Mouse (Mus musculus): ENCODE data around the gene Ddx50. TPM values are rescaled to one million over a fixed set of nuclear protein-coding genes. Genes with fewer than 3 reads are reported as not detected.
"Not testable (repeated sequence)": the region's sequence is repeated elsewhere in the genome, so short reads cannot be mapped to it uniquely, and the experiment has no call there.

Ddx50 gene
- polyA plus RNA-seq, 1 experiment from 2014 or later, result 177 TPM

DNA sequence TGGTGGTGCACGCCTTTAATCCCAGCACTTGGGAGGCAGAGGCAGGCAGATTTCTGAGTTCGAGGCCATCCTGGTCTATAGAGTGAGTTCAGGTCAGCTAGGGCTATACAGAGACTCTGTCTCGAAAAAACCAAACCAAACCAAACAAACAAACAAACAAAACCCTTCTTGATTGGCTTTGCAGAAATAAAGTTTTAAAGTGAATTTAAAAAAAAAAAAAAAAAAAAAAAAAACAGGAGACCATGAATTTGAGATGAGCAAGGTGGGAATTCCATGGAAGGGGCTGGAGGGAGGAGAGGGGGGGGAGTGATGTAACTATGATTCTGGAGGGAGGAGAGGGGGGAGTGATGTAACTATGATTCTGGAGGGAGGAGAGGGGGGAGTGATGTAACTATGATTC lies 51.7 kb downstream of the Ddx50 start:
- H3K4me3 ChIP-seq; H3K27ac ChIP-seq; H3K27me3 ChIP-seq; ATAC-seq (ENCODE audit: low FRiP score, low read depth); H3K9me3 ChIP-seq; H3K9ac ChIP-seq; H3K4me2 ChIP-seq (replicated peaks): not testable (repeated sequence)
- 97% methylated on average over 3 of the region's 3 CpGs for WGBS
- peaks cover 16% of the 10 kb centered on the region for H3K4me1 ChIP-seq
- H3K36me3 ChIP-seq, result peaks cover 36% of the 10 kb centered on the region

DNA sequence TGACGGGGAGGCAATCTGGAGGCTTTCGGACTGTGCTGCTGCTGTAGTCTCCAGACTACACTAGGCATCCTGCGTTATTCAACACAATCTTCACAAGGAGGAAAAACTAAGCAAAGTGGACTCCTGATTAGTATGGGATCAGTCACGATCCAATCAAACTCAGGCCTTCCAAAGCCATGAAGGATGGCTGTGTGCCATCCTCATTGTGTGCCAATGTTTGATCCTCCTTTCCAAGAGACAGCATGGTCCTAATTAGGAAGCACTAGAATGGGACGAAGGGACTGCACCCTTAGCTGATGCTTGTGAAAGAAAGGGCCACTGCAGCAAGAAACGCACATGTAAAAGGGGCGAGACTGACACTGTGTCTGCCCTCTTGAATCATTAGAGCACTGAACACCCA lies 58.5 kb downstream of the Ddx50 start:
- H3K27ac ChIP-seq, result no peak overlapping the region
- no peak overlapping the region for H3K9ac ChIP-seq
- no peak overlapping the region for H3K4me2 ChIP-seq (replicated peaks)
- no peak for ATAC-seq (ENCODE audit: low FRiP score, low read depth)
- no peaks in the 10 kb centered on the region for H3K9me3 ChIP-seq
- peaks cover 88% of the 10 kb centered on the region for H3K36me3 ChIP-seq
- H3K4me3 ChIP-seq, result no peak overlapping the region
- no peaks in the 10 kb centered on the region for H3K4me1 ChIP-seq
- 93% methylated on average over 7 of the region's 7 CpGs for WGBS
- no peaks in the 10 kb centered on the region for H3K27me3 ChIP-seq

DNA sequence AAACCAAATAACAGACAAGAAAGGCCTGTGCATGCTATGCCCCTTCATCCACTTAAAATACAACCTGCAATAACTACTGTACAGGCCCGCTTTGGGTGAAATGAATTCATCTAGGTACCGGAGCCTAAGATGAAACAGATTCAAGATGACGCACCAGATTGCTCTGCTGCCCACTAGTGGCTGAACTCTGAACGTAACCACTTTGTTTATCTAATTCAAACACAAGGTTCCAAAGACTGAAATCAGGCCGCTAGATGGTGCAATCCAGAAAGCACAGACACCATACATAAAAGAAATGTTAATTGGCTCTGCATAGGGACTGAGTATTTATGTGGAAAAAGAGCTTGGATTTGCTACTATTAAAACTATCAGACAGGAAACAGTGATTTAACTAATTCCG lies 60.8 kb downstream of the Ddx50 start:
- WGBS, result 45% methylated on average over 6 of the region's 6 CpGs
- H3K9me3 ChIP-seq, result no peaks in the 10 kb centered on the region
- ATAC-seq (ENCODE audit: low FRiP score, low read depth), result peak; percentile 8; the same call in 1 of the 2 replicates

GRCm38 (mm10) chr10:62588616-62589015 lies 62.4 kb downstream of the Ddx50 start:
- 66% methylated on average over 4 of the region's 4 CpGs for WGBS
- H3K27me3 ChIP-seq, result no peaks in the 10 kb centered on the region
- peaks cover 98% of the 10 kb centered on the region for H3K36me3 ChIP-seq
- H3K4me1 ChIP-seq, result no peaks in the 10 kb centered on the region
- no peak overlapping the region for H3K9ac ChIP-seq
- H3K9me3 ChIP-seq, result no peaks in the 10 kb centered on the region
- no peak; the same call in 1 of the 2 replicates for ATAC-seq (ENCODE audit: low FRiP score, low read depth)
- no peak overlapping the region for H3K4me2 ChIP-seq (replicated peaks)
- H3K27ac ChIP-seq, result no peak overlapping the region
- H3K4me3 ChIP-seq, result no peak overlapping the region

More for the DNA sequence above, 60.8 kb downstream of the Ddx50 start:
- H3K36me3 ChIP-seq, result peaks cover 94% of the 10 kb centered on the region
- H3K4me2 ChIP-seq (replicated peaks), result no peak overlapping the region
- no peaks in the 10 kb centered on the region for H3K4me1 ChIP-seq
- no peak overlapping the region for H3K27ac ChIP-seq
- no peaks in the 10 kb centered on the region for H3K27me3 ChIP-seq
- no peak overlapping the region for H3K4me3 ChIP-seq
- H3K9ac ChIP-seq, result no peak overlapping the region

GRCm38 (mm10) chr10:62583245-62583644 lies 67.8 kb downstream of the Ddx50 start:
- 91% methylated on average over 1 of the region's 1 CpGs for WGBS
- peaks cover 3% of the 10 kb centered on the region; the same call in 1 of the 2 replicates for H3K4me1 ChIP-seq
- H3K9me3 ChIP-seq, result no peaks in the 10 kb centered on the region
- no peak overlapping the region for H3K4me2 ChIP-seq (replicated peaks)
- no peak overlapping the region for H3K9ac ChIP-seq
- H3K36me3 ChIP-seq, result peaks cover 85% of the 10 kb centered on the region
- no peak overlapping the region for H3K27ac ChIP-seq
- no peak for ATAC-seq (ENCODE audit: low FRiP score, low read depth)
- no peaks in the 10 kb centered on the region for H3K27me3 ChIP-seq
- no peak overlapping the region for H3K4me3 ChIP-seq

DNA sequence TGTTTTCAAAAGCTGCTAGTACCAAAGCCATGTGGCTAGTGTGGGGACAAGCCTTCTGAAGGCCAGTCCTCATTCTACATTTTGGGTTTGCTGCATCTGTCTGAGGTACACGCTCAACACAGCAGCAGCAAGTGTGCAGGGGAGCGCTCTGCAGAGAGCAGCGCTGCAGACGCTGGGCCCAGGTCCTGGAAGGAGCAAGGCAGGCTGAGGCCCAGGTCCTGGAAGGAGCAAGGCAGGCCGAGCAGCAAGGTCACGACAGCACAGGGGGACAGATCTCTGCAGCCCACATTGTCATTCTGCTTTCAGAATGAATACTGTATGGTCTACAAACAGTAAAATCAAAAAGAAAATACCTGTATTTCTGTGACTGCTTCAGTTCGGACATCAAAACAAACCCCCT lies 68.3 kb downstream of the Ddx50 start:
- no peaks in the 10 kb centered on the region for H3K9me3 ChIP-seq
- H3K4me2 ChIP-seq (replicated peaks), result no peak overlapping the region
- peaks cover 4% of the 10 kb centered on the region for H3K4me1 ChIP-seq
- no peak overlapping the region for H3K4me3 ChIP-seq
- H3K27me3 ChIP-seq, result no peaks in the 10 kb centered on the region
- peaks cover 79% of the 10 kb centered on the region for H3K36me3 ChIP-seq
- no peak overlapping the region for H3K27ac ChIP-seq
- WGBS, result 84% methylated on average over 7 of the region's 7 CpGs
- no peak for ATAC-seq (ENCODE audit: low FRiP score, low read depth)
- no peak overlapping the region for H3K9ac ChIP-seq

DNA sequence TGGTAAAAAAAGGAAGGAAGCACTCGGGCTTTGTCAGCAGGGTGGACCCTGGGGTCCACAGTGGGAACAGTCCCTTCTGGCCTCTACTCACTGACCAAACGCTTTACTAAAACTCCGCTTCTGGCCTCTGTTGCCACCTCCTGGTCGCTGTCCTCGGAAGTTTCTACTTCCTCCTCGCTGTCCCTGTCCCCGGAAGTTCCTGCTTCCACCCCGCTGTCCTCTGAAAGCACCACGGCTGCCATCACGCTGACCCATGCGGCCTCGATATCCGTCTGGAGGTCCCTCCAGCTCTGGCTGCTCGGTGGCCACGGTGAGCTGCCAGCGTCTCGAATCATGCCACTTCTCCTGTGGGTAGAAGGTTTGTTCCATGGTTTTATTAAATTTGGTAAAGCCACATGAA lies 68.8 kb downstream of the Ddx50 start:
- H3K9me3 ChIP-seq, result no peaks in the 10 kb centered on the region
- H3K27me3 ChIP-seq, result no peaks in the 10 kb centered on the region
- peaks cover 8% of the 10 kb centered on the region for H3K4me1 ChIP-seq
- H3K9ac ChIP-seq, result no peak overlapping the region
- no peak for ATAC-seq (ENCODE audit: low FRiP score, low read depth)
- no peak overlapping the region for H3K27ac ChIP-seq
- no peak overlapping the region for H3K4me2 ChIP-seq (replicated peaks)
- H3K36me3 ChIP-seq, result peaks cover 75% of the 10 kb centered on the region
- no peak overlapping the region for H3K4me3 ChIP-seq
- 91% methylated on average over 17 of the region's 17 CpGs for WGBS

DNA sequence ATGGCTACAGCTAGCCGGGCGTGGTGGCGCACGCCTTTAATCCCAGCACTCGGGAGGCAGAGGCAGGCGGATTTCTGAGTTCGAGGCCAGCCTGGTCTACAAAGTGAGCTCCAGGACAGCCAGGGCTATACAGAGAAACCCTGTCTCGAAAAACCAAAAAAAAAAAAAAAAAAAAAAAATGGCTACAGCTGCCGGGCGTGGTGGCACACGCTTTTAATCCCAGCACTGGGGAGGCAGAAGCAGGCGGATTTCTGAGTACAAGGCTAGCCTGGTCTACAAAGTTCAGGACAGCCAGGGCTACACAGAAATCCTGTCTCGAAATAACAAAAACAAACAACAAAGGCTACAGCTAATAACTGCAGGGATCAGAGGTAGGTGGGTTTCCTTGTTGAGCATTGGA lies 71.9 kb downstream of the Ddx50 start:
- not testable (repeated sequence) for H3K9ac ChIP-seq; H3K27me3 ChIP-seq; H3K4me3 ChIP-seq; H3K9me3 ChIP-seq; ATAC-seq (ENCODE audit: low FRiP score, low read depth); H3K4me2 ChIP-seq (replicated peaks); H3K27ac ChIP-seq
- 89% methylated on average over 12 of the region's 13 CpGs for WGBS
- Histone ChIP-seq H3K36me3 (peaks cover 59% of the 10 kb centered on the region), H3K4me1 (peaks cover 19% of the 10 kb centered on the region)

- ATAC-seq (ENCODE audit: low FRiP score, low read depth), result peak; percentile 100
- peak within 1 kb of the TSS; percentile 87 for H3K4me3 ChIP-seq
- 5% methylated on average over 33 of the region's 33 CpGs for WGBS
- H3K4me2 ChIP-seq (replicated peaks), result peak within 1 kb of the TSS; percentile 96
- peaks cover 19% of the 10 kb centered on the region for H3K4me1 ChIP-seq
- peaks cover 58% of the 10 kb centered on the region for H3K36me3 ChIP-seq
- H3K9ac ChIP-seq, result peak within 1 kb of the TSS; percentile 93
- H3K27ac ChIP-seq, result peak within 1 kb of the TSS; percentile 65; the same call in 1 of the 2 replicates
- no peaks in the 10 kb centered on the region for H3K27me3 ChIP-seq
- no peaks in the 10 kb centered on the region for H3K9me3 ChIP-seq
These were observed 72.5 kb downstream of the Ddx50 start, which contains the start of gene Kif1bp for GRCm38 (mm10) chr10:62578338-62579100. Kif1bp (minus strand) TSS chr10:62578457.

DNA sequence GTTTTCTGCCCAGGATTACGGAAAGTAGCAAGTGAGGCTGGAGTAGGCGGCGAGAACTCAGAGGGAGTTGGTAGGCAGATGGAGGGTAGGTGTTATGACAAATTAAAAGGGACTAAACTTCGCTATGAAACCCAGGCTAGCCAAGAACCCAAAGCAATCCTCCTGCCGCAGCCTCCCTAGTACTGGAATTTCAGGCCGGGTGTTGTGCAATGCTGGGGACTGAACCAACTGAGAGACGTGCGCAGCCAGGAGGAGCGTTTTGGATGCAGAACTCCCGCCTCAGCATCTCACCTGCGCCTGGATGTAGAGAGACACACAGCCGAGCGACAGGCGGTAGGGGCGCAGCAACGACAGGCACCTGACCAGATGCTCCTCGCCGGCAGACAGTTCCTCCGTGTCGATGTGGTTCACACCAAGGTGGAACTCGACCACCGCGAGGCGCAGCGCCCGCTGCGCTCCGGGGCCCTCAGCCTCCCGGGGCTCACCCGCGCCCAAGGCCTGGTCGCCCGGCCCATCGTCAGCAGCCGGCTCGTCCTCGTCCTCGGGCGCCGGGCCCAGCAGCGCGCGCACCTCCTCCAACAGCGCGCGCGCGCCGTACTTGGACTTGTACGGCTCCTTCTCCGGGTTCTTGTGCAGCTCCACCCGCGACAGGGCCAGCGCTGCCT lies 73.2 kb downstream of the Ddx50 start:
- Histone ChIP-seq H3K4me3 (peak overlapping the region; percentile 87), H3K27me3 (no peaks in the 10 kb centered on the region), H3K9ac (peak overlapping the region; percentile 93), H3K4me2 (replicated peaks) (peak overlapping the region; percentile 96), H3K4me1 (peaks cover 19% of the 10 kb centered on the region), H3K27ac (peak overlapping the region; percentile 65; the same call in 1 of the 2 replicates), H3K36me3 (peaks cover 56% of the 10 kb centered on the region), H3K9me3 (no peaks in the 10 kb centered on the region)
- WGBS, result 1% methylated on average over 51 of the region's 54 CpGs
- peak; percentile 75 for ATAC-seq (ENCODE audit: low FRiP score, low read depth)

GRCm38 (mm10) chr10:62575001-62575400 lies 76.0 kb downstream of the Ddx50 start:
- no peak overlapping the region for H3K9ac ChIP-seq
- H3K4me3 ChIP-seq, result no peak overlapping the region
- no peaks in the 10 kb centered on the region for H3K27me3 ChIP-seq
- peaks cover 19% of the 10 kb centered on the region for H3K4me1 ChIP-seq
- H3K36me3 ChIP-seq, result peaks cover 53% of the 10 kb centered on the region
- ATAC-seq (ENCODE audit: low FRiP score, low read depth), result no peak
- H3K4me2 ChIP-seq (replicated peaks), result no peak overlapping the region
- no peaks in the 10 kb centered on the region for H3K9me3 ChIP-seq
- no peak overlapping the region for H3K27ac ChIP-seq
- WGBS, result 95% methylated on average over 13 of the region's 13 CpGs

- no peak overlapping the region for H3K4me2 ChIP-seq (replicated peaks)
- H3K4me3 ChIP-seq, result no peak overlapping the region
- ATAC-seq (ENCODE audit: low FRiP score, low read depth), result no peak
- H3K9me3 ChIP-seq, result no peaks in the 10 kb centered on the region
- H3K27me3 ChIP-seq, result no peaks in the 10 kb centered on the region
- 97% methylated on average over 7 of the region's 7 CpGs for WGBS
- H3K4me1 ChIP-seq, result no peaks in the 10 kb centered on the region
- no peak overlapping the region for H3K9ac ChIP-seq
- peaks cover 87% of the 10 kb centered on the region for H3K36me3 ChIP-seq
- no peak overlapping the region for H3K27ac ChIP-seq
These were observed 80.7 kb downstream of the Ddx50 start for GRCm38 (mm10) chr10:62570126-62570871.

Data from limb, embryonic 13.5 days (tissue).